Mouse (Mus musculus): ENCODE measurements at regions not wholly inside any gene's neighbourhood (a gene's known extent, or its start where the extent isn't known, plus 50 kb on each side); places are given as distances from the start of the nearest gene placed in this dataset.

DNA sequence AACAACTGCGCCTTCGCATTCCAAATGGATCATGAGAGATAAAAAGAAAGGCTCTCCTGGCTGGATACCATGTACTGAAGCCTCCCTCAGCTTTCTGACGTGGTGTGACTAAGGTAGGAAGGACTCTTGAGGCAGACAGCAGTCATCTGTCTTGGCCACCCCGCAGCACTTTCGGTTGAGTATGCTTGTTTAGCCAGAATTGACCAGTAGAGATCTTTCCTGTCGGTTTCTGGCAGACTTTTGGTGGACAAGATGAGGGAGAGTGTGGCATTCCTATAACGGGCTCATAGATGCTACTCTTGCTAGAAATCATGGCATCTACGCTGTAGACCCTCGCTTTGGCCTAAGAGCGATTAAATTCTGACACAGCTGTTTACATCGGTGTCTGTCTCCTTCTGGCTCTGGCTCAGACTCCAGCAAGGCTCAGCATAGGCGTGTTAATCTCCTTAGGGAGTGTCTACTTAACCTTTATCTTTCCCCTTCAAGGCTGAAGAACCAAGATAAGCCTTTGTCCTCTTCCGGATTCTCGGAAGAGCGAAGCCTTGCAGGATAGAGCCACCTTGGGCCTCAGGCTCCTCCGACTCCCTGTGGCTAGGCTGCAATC lies 123.6 kb downstream of the Cd83 start:
- ATAC-seq (ENCODE audit: insufficient number of reproducible peaks, low FRiP score, low TSS enrichment), result no peak

DNA sequence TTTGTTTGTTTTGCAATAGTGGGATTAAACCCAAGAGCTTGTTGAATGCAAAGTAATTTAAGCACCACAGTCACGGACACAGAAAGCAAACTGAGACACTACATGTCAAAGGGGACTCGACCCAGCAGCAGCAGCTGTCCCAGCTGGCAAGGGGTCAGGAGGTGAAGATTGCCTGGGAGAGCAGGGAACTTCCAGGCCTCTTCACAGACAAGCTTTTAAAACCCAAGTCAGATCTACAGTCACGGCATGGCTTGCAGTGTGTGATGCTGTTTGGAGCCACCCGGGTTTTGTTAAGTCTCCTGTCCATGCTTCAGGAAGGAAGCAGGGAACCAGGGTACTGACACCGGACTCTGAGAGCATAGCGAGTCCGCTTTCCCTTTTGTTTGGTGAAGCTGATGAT lies 125.4 kb downstream of the Cd83 start:
- ATAC-seq (ENCODE audit: insufficient number of reproducible peaks, low FRiP score, low TSS enrichment), result no peak

DNA sequence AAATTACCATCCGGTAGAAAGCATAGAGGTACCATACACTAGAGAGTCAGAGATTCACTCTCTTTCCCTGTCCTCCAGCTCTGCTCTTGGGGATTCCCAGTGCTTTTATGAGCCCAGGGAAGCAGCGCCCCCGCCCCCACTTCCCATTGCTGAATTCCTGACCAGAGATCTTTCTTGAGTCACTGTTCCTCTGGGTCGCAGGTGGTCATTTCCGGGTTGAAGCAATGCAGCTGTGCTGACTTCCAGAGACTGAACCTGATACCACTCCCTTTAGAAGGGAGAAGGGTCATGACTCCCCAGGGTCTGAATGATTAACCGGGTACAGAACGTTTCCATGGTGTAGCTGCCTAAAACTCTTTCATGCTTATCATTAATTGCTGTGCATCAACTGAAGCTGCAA lies 128.9 kb downstream of the Cd83 start:
- ATAC-seq (ENCODE audit: insufficient number of reproducible peaks, low FRiP score, low TSS enrichment), result no peak

DNA sequence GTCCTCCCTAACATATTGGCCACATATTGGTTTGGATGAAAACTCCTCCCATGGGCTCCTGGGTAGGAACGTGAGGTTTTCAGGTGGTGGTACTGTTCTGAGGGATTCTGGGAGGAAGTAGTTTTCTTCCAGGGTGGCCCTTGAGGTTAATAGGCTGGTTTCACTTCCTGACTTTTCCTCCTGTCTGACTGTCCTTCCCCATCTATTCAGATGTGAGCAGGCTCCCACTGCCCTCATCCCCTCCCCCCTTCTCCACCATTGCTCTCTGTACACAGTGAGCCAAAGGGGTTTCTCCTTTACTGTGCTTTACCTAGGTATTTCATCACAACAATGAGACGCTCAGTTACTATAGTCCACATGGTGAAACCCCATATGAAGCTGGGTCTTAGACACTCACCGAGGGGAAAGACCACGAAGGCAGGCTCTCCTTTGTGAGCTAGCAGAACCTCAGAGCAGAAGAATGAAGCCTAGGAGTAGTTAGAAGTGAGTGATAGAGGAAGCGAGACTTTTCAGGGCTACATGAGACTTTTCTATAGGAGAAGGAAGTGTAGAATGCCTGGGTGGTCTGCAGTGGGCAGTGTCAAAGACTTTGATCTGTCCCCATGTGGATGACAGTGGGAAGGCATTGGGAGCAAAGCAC lies 135.3 kb downstream of the Cd83 start:
- ATAC-seq (ENCODE audit: insufficient number of reproducible peaks, low FRiP score, low TSS enrichment), result no peak

DNA sequence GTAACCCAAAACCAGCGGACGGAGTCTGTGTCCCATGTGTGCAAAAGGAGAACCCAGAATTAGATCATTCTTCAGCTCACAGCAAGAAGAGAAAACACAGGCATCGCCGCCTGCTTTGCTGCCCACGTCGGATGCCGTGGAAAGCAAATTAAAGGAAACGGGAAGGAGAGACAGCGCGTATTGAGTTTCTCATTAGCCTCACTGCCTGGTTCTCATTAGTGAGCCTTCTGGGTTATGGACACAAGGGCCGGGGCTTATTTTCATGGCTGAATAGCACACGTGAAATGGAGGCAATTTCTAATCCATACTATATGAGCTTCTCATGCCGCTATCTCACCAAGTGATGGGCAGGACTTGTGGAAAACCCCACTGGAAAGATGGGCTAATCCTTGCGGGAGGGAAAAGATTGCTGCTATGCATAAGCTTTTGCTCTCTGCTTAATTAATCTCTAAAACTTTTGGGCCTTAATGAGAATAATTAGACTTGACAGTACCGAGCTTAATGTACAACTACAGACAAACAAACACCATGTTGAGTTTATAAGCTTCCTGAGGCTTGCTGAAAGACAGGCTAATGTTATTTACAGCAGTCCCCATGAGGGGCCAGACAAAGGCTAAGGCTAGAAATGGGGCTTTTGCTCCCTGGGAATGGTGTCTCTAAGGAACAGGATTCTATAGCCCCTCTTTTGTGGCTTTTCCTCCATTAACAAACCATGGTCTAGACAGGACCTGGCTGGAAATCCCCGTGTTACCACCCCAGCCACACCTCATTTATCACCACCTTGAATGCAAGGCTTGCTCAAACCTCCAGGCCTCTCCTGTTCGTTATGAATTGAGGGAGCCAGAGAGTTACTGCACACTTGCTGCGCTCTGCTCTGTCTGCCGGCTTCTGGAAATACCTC lies 145.8 kb downstream of the Cd83 start:
- ATAC-seq (ENCODE audit: insufficient number of reproducible peaks, low FRiP score, low TSS enrichment), result no peak

DNA sequence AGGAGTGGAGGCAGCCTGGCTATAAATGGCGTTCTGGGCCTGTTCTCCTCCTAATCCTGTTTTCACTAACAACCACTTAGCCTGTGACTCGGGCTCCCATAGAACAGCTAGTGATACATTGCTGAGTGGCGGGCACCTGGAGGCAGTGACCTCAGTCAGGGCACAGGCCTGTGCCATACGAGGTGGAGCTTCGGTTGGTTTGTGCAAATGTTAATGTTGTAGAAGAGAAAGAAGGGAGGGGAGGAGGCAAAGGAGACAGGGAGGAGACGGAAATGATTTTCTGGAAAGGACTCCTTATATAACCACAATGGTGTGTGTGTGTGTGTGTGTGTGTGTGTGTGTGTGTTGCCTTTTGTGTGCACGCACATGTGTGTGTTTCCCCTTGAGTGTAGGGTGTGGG lies 148.4 kb downstream of the Cd83 start:
- ATAC-seq (ENCODE audit: insufficient number of reproducible peaks, low FRiP score, low TSS enrichment), result no peak

DNA sequence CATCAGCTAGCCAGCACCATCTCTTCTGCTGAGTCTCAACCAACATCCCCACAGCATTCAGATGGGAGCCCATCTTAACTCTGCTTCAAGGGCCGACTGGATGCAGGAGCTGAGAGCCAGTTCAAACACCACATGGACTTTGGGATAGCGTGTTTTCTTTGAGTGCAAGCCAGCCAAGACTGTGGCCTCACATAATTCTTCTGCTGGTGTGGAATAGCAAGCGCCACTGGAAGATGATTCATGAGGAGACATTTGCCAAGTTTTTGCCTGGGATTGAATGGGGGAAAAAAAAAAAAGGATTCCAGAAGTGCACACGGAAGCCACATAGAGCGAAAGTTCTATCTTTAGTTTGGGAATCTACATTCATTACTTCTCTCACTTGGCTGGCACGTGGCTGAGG lies 150.7 kb downstream of the Cd83 start:
- ATAC-seq (ENCODE audit: insufficient number of reproducible peaks, low FRiP score, low TSS enrichment), result no peak

DNA sequence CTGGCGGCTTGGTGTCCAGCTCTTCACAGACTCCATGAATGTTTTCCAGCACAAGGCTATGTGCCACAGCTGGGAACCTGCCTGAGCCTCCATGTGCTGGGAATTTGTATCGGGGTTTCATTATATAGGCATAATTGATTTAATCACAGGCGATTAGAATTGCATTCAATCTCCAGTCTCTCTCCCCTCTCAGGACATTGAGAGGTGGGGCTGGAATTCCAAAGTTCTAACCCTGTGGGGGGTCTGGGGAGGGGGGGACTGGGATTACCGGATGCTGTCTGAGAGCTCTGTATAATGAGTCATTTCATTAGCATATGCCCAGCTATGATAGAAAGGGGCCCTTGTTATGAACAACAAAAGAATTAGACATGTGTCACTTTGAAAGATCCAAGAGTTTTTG lies 151.9 kb downstream of the Cd83 start:
- no peak for ATAC-seq (ENCODE audit: insufficient number of reproducible peaks, low FRiP score, low TSS enrichment)

DNA sequence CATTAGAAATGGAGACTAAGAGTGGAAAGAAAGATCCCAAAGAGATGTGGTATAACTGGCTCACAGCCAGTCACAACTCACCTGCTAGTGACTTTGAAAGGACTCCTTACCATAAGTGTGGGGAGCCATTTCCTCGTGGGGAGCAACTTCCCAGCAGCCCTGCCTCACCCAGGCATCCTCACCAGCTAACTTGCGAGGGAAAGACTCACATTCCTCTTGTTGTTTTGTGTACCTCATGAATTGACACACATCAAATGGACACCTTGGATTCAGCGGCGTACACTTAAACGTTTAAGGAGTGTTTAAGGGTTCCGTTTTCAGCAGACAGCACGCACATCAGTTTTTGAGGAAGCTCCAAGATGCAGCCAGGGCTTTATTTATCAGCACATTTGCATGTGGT lies 154.0 kb downstream of the Cd83 start:
- ATAC-seq (ENCODE audit: insufficient number of reproducible peaks, low FRiP score, low TSS enrichment), result no peak

DNA sequence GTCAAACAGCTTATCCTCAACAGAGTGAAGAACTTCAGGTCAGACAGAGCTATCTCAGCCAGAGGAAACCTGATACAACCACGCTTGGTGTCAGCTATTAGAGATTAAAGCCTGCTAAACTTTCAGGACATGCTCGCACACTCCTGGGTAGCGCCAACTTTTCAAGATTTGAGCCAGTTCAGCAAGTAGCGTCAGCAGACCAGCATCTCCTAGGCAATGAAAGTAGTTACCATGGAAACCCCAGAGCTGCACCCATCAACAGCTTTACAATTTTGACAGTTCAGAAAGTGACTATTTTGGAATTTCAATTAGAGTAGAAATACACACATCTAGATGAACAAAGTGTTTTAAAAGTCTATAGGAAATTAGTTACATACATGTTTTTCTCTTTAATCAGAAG lies 154.8 kb downstream of the Cd83 start:
- no peak for ATAC-seq (ENCODE audit: insufficient number of reproducible peaks, low FRiP score, low TSS enrichment)

DNA sequence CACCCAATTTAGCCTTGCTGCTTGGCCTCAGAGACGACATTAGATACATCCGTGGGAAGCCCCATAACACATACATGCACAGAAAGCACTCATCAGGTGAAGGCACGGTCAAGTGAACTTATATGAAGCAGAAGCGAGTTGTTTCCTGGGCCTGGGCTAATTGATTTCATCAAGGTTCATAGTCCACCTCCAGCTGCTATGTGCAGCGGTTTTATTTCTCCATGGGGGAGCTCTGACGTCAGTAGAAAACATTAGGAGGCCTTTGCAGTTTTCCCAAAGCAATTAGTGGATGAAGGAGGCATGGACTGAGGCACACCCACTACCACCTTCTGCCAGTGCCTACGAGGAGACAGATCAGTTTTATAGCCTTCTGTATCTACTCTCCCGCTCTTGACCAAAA lies 157.2 kb downstream of the Cd83 start:
- ATAC-seq (ENCODE audit: insufficient number of reproducible peaks, low FRiP score, low TSS enrichment), result no peak

DNA sequence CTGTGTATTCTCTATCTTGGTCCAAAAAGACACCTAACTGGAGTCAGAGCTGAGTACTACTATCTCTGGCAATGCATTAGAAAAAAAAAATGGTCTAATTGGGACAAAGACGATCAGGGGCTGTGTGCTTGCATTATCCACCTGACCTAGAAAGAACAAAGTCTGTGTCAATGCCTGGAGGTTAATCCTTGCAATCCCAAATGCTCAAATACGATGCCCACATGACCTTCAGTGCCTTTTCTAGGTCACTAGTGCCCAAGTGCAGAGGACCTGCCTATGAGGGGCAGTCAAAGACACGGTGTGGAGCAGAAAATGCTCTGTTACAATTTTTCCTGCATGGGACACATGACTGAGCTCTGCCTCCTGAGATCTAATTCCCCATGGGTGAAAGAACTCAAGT lies 164.0 kb downstream of the Cd83 start:
- ATAC-seq (ENCODE audit: insufficient number of reproducible peaks, low FRiP score, low TSS enrichment), result no peak

DNA sequence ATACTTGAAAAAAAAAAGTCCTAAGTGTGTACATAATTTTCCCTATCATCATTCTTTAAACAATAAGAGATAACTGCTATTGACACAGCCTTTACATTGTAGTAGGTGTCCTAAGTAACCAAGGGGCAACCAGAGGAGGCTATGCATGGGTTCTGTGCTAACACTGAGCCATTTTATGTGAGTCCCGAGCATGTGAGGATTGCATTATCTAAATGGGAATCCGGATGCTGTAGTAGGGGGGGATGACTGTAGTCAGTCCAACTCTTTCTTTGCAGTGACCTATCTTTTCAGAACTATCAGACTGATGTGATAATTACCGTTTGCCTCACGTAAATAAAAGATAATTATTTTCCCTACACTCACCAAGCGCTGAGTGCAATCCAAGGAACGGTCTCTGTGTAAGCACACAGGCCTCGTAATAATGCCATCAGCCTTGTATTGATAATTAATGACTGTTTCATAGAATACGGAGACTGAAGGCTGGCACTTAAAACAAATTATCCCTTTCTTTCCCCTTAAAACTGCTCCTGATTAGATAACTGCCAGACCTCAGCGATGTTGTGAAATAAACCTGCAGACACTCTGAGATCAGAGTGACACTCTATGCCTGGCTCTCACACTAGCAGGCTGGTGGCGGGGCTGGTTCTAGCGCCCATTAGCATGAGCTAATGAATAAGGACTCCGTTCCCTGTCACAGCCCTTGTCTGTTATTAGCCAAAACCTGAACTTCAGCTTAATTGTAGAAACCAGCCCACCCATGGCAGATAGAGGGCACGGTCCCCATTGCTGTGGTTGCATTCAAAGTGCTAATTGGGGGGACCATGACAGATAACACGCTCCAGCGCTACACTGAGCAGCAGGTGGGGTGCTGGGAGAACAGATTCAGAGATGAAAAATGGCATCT lies 165.4 kb downstream of the Cd83 start:
- no peak for ATAC-seq (ENCODE audit: insufficient number of reproducible peaks, low FRiP score, low TSS enrichment)

DNA sequence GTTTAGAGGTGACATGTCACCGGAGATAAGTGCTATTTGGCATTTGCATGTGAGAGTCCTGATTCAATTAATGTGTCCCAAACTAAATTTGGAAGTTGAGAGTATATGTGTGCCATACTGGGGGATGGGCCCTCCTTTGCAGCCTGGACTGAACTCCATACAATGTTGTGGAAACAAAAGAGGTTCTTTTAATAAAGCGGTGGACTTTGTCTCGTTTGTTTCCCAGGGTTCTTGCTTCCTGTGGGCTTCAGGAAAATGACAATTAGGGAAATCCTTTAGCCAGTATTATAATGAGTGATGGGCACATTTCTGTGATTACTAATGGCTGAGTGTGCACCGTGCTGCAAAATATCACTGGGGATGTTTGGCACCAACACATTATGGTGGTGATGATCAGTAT lies 167.9 kb downstream of the Cd83 start:
- ATAC-seq (ENCODE audit: insufficient number of reproducible peaks, low FRiP score, low TSS enrichment), result no peak

DNA sequence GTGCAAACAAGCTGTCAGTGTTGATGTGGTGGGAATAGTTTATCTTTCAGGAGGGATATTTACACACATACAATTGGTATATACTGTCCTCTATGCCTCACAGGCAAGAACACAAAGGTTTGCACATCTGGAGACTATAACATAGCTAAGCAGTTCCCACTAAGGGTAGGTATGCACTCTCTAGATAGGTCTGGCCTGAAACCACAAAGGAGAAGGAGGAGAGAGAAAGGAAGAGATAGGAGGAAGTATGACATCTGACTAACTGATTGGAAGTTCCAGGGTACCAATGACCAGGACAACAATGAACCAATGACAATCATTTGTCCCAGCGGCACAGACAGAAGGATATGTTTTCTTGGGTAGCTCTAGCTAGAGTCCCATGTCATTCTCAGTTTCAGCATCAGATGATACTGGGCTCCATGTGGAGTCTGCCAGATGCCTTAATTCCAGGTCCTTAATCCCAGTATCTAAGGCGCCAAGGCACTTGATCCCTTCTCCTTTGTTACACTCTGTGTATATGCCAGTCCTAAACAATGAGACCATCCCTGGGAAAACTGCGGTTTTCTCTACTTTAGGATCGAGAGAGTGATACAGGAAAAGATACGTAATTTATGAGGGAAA lies 168.5 kb downstream of the Cd83 start:
- no peak for ATAC-seq (ENCODE audit: insufficient number of reproducible peaks, low FRiP score, low TSS enrichment)

DNA sequence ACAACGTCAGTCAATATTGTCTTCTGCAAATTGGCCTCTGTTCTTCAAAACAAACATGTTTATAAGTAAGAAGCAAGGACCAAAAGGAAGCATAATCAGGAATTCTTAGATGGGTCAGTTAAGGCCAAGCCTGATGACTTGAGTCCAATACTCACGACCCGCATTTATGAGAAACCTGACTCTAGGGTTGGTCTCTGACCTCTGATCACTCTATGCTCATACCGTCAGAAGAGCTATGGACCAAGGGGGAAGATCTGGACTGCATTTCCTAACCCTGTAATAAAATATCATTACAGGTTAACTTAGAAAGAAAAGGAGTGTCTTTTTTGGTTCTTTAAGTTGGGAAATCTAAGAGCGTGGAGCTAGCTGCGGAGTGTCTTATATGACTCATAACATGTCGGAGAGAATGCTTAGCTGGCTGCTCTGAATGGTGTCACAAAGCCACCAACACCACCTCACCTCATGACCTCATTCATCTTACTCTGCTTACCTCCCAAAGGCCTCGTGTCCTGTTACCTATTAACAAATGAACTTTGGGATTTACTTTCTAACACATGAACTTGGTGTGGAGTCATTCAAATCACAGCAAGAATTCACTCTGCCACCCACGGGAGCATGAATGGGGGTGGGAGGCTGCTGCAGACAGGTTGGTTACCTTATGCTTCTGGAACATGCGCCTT lies 170.3 kb downstream of the Cd83 start:
- no peak for ATAC-seq (ENCODE audit: insufficient number of reproducible peaks, low FRiP score, low TSS enrichment)

DNA sequence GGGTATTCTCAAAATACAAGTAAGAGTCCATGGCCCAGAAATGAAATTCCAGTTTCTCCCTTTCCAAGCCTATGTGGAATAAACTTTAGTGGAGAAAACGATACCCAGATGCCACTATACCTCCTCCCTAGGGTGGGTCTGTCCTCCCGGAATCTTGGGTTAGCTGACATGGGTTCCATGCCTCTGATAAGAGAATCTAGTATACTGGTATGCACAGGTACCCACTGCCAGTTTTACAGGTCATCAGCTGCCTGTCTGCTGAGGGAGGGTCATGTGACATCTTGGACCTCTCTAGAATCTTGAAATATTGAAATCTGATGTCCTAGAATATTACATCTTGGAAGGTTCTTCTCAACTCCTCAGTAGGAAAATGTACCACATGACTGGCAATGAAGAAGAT lies 172.5 kb downstream of the Cd83 start:
- ATAC-seq (ENCODE audit: insufficient number of reproducible peaks, low FRiP score, low TSS enrichment), result no peak

DNA sequence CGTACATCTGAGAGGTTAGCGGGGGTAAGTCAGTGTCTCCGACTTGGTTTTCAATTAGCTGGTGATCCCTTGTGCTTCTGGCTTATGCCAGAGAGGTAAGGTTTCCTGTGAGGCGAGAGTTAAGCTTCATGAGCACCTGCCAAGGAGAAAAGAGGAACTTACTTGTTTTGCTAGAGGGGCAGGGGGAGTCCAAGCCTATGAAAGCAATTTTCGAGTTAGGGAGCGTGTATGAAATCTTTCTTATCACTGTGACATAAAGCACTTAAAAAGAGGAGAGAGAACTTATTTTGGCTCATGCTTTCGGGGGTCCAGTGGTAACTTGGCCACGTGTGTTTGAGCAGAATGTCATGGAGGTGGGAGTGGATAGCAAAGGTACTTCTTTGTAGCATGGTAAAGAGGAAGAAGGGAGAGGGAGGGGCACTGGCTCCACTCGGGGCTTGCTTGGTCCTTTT lies 174.6 kb downstream of the Cd83 start:
- no peak for ATAC-seq (ENCODE audit: insufficient number of reproducible peaks, low FRiP score, low TSS enrichment)

DNA sequence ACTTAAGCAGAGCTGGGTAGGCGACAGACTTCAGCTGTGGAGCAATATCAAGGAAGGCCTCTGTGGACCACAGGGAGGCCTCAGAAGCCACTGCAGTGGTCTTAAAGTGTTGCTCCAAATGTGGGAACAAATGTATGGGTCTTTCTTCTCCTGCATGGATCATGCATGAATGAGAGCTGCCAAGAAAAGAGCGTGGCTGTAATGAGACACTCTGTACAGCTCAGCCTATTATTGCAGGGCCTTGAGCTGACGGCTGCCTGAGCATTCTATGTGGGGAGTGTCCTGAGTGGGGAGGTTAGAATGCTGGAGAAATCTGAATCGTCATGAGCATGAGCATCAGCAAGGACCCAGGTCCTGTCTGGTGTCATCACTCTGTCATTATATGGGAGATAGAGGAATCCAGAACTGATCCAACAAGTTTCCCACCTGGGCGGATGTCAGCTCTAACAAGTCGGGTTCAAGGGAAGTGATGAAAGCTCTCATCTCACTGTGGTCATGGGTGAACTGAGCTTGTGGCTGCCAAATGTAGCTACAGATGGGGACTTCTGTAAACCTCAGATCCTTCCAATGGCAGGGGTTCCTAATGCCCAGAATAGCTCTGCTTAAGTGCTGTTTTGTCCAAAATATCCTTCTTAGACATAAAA lies 176.6 kb downstream of the Cd83 start:
- ATAC-seq (ENCODE audit: insufficient number of reproducible peaks, low FRiP score, low TSS enrichment), result no peak
